ENCODE assay signal across 7 mouse cellular contexts in the genomic region with DNA sequence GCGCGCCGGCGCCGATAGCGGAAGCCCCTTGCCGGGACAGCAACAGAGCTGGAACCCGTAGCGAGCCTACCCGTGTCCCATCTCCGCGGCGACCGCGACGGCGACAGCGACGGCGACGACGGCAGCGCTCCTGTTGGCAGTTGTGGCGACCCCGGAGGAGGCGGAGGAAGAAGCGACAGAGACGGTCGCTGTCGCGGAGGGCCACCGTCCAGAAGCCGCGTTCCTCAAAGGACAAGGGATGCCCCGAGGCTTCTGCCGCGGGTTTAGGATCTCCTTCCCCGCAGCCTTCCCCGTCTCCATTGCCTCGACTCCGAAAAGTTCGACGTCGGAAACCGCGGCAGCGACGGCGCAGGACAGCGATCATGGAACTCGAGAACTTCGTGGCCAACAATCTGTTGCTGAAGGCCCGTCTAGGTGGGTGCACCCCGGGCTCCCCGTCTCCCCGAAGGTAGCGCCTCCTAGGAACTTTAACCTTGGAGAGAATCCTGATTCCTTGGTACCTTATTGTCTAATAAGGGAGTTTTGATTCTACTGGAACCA. TPM values are rescaled to one million over a fixed set of nuclear protein-coding genes. Genes with fewer than 3 reads are reported as not detected.
DNase-seq lines count a peak whose midpoint lies in the region; ATAC-seq and TF ChIP-seq lines count a peak whose summit lies in the region.

No protein-coding gene starts in this region.

- no peaks in the 10 kb centered on the region for H3K27me3 ChIP-seq in limb, embryonic 13.5 days
- no peaks in the 10 kb centered on the region for H3K27me3 ChIP-seq in stomach, embryonic 15.5 days (replicated peaks)

- TF ChIP-seq POLR2A in embryonic fibroblast, embryonic 13.5 days (IDR thresholded peaks at IDR 0.05; ENCODE audit: low read depth, low read length) = no peak

- 0 out of 2 replicates have a peak, but pooled peaks have one; percentile 0 for ATAC-seq in limb, embryonic 13.5 days (ENCODE audit: low FRiP score, low read depth)
- no peak for ATAC-seq in stomach, embryonic 15.5 days (ENCODE audit: insufficient read depth, low FRiP score, low read depth)

- peak overlapping the region; percentile 70 for H3K4me3 ChIP-seq in embryonic fibroblast, embryonic 13.5 days (ENCODE audit: insufficient read depth, low read length)
- H3K4me3 ChIP-seq in limb, embryonic 13.5 days = peak overlapping the region; percentile 77
- peak overlapping the region; percentile 72 for H3K4me3 ChIP-seq in stomach, embryonic 15.5 days (replicated peaks)

- H3K4me2 ChIP-seq in limb, embryonic 13.5 days (replicated peaks) = peak overlapping the region; percentile 83
- H3K4me2 ChIP-seq in stomach, embryonic 15.5 days = peak overlapping the region; percentile 68

- H3K9me3 ChIP-seq in limb, embryonic 13.5 days = no peaks in the 10 kb centered on the region
- no peaks in the 10 kb centered on the region for H3K9me3 ChIP-seq in stomach, embryonic 15.5 days

- peaks cover 6% of the 10 kb centered on the region for H3K4me1 ChIP-seq in embryonic fibroblast, embryonic 13.5 days (ENCODE audit: control insufficient read depth, insufficient read depth, low read length)
- peaks cover 17% of the 10 kb centered on the region for H3K4me1 ChIP-seq in limb, embryonic 13.5 days
- peaks cover 3% of the 10 kb centered on the region for H3K4me1 ChIP-seq in stomach, embryonic 15.5 days

- H3K36me3 ChIP-seq in limb, embryonic 13.5 days = peaks cover 21% of the 10 kb centered on the region
- H3K36me3 ChIP-seq in stomach, embryonic 15.5 days = peaks cover 5% of the 10 kb centered on the region; the same call in 1 of the 2 replicates

- TF ChIP-seq CTCF in embryonic fibroblast, embryonic 13.5 days (IDR thresholded peaks at IDR 0.05; ENCODE audit: borderline replicate concordance, insufficient read depth, low read length) = no peak

- H3K27ac ChIP-seq in embryonic fibroblast, embryonic 13.5 days (ENCODE audit: insufficient read depth, low read length) = peak overlapping the region; percentile 80
- H3K27ac ChIP-seq in limb, embryonic 13.5 days = peak overlapping the region; percentile 84
- H3K27ac ChIP-seq in stomach, embryonic 15.5 days = peak overlapping the region; percentile 84

- H3K9ac ChIP-seq in limb, embryonic 13.5 days = peak overlapping the region; percentile 78
- peak overlapping the region; percentile 27 for H3K9ac ChIP-seq in stomach, embryonic 15.5 days

- peak; percentile 6 for DNase-seq in retina, postnatal 7 days (ENCODE audit: low read depth, low spot score)
- DNase-seq in retina, postnatal 1 day = no peak
- DNase-seq in right cerebral cortex, adult 2 months (ENCODE audit: low spot score in 2 of 2) = no peak
- DNase-seq in layer of hippocampus, postnatal 36 days = no peak

- WGBS in limb, embryonic 13.5 days = under 1% methylated on average over 57 of the region's 57 CpGs
- WGBS in stomach, embryonic 15.5 days = under 1% methylated on average over 57 of the region's 57 CpGs

RNA-seq across cellular contexts. Expression of a gene that starts 0.5 kb away (rescaled TPM):
- polyA plus RNA-seq in embryonic fibroblast, embryonic 13.5 days (2011; ENCODE audit: insufficient read length, low read depth, missing spikeins) = 3.3 and 4.0 TPM in 2 replicates
- 3.7 and 5.9 TPM in 2 replicates for polyA plus RNA-seq in limb, embryonic 13.5 days (2015; fragmentation: Nextera tagmentation; extraction: Ambion mirVana)
- polyA plus RNA-seq in stomach, embryonic 15.5 days (2015; fragmentation: Nextera tagmentation; extraction: Ambion mirVana) = 1.8 and 2.4 TPM in 2 replicates
- total RNA-seq in layer of hippocampus, postnatal 36 days (2021) = 1 to 10 TPM; 6.6 to 7.0 TPM

RNA-seq across cellular contexts. Expression of a gene that starts 0.7 kb away (rescaled TPM):
- polyA plus RNA-seq in embryonic fibroblast, embryonic 13.5 days (2011; ENCODE audit: insufficient read length, low read depth, missing spikeins) = 41.0 and 45.7 TPM in 2 replicates
- polyA plus RNA-seq in limb, embryonic 13.5 days (2015; fragmentation: Nextera tagmentation; extraction: Ambion mirVana) = 29.0 and 31.1 TPM in 2 replicates
- polyA plus RNA-seq in stomach, embryonic 15.5 days (2015; fragmentation: Nextera tagmentation; extraction: Ambion mirVana) = 22.8 and 25.9 TPM in 2 replicates
- total RNA-seq in layer of hippocampus, postnatal 36 days (2021) = 10 to 100 TPM; 13.0 to 15.1 TPM

RNA-seq across cellular contexts. Expression of a gene that starts 23.6 kb away (rescaled TPM):
- 62.3 and 62.6 TPM in 2 replicates for polyA plus RNA-seq in embryonic fibroblast, embryonic 13.5 days (2011; ENCODE audit: insufficient read length, low read depth, missing spikeins)
- polyA plus RNA-seq in limb, embryonic 13.5 days (2015; fragmentation: Nextera tagmentation; extraction: Ambion mirVana) = 135 and 141 TPM in 2 replicates
- polyA plus RNA-seq in stomach, embryonic 15.5 days (2015; fragmentation: Nextera tagmentation; extraction: Ambion mirVana) = 119 and 147 TPM in 2 replicates
- 10 to 100 TPM; 35.3 to 49.4 TPM for total RNA-seq in layer of hippocampus, postnatal 36 days (2021)
